Mouse (Mus musculus): ENCODE measurements around the gene Fbxo48.

DNA sequence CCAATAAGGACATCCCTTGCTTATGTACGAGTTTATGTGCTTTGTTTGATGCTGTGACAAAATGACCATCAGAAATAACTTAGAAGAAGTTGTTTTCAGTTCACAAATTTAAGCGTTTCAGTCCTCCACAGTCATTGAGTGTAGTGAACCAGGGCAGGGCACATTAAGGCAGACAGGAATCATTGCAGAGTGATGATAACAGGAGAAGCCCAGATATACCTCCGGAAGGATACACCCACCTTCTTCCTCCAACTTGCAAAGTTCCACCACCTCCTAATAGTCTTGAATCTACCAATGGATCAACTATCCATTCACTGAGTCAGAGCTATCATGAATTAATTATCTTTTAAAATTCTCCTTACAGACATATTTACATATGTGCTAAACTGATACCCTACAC is 20.9 kb downstream of the Fbxo48 start:
- TF ChIP-seq POLR2A (IDR thresholded peaks at IDR 0.05; ENCODE audit: insufficient read depth, low read depth, low read length) (no peak), CTCF (IDR thresholded peaks at IDR 0.05) (no peak), EP300 (IDR thresholded peaks at IDR 0.05; ENCODE audit: insufficient read depth, low read depth, low read length) (no peak)

All from heart, adult 2 months (tissue).